Mouse (Mus musculus): ENCODE results near the gene P2ry12.

GRCm38 (mm10) chr3:59295699-59296562 is 33.3 kb upstream of the P2ry12 start:
- TF ChIP-seq CTCF (IDR thresholded peaks at IDR 0.05; ENCODE audit: low read depth, low read length) = no peak
- no peak for TF ChIP-seq POLR2A (IDR thresholded peaks at IDR 0.05; ENCODE audit: borderline replicate concordance, low read depth, low read length)

Measured in bone marrow macrophage, adult 2 months (primary cell).